Mouse (Mus musculus) large intestine, adult 2 months (tissue): ENCODE measurements around the gene Pym1. TPM values are rescaled to one million over a fixed set of nuclear protein-coding genes. Genes with fewer than 3 reads are reported as not detected.
"Not testable (repeated sequence)": the region's sequence is repeated elsewhere in the genome, so short reads cannot be mapped to it uniquely, and the experiment has no call there.

ENCODE experiments used
- DNase-seq: peaks from one replicate; pipeline ENCODE4 v3.0.0-alpha.2; 2012; ENCODE audit warnings: low read depth, low spot score
- WGBS: fragments of 180-500 bp; shearing (Covaris S2); methylation state at CpG from one replicate; pipeline ENCODE4 v1.1.7; 2018; 5-methylcytosine and 5-hydroxymethylcytosine counted together
- polyA plus RNA-seq: library from polyadenylated mRNA; depleted of rRNA; stranded (reverse); fragments of >200 nt; gene quantifications from 2 replicates; pipeline ENCODE4 v1.2.3, GENCODE M21; 2012; rRNA removed

Gene Pym1
- polyA plus RNA-seq, result 26.2 and 26.5 TPM in 2 replicates

DNA sequence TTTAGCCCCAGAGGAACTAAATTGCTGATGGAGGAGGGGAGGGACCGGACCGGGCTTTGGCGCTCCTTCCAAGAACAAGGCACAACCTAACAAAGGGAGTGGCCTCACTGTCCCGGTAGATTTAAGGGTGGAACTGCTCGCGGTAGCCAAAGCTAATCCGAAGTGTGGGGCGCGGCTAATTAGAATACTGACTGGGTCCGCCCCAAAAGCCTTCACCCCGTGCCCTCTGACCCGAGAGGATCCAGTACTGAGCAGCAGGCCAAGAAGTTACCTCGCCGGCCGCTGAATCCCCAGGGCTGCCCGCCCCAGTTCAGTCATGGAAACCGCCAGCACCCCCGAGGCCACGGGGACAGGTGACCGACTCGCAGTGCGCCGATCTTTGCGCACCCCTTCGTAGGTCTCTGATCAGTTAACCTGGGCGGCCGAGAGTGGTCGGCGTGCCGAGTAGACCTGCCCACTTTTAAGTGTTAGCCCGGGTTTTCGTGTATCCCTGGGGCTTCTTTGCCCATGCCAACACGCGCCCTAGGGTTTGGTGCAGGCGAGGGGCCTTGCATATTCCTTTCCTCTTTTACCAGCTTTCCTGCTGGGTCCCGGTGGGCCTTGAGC is at the start of gene Pym1:
TSS of gene Pym1 (plus strand) at position 244 of the 606 bp plus-strand sequence.
- WGBS, result under 1% methylated on average over 36 of the region's 36 CpGs
- peak; percentile 94 for DNase-seq

DNA sequence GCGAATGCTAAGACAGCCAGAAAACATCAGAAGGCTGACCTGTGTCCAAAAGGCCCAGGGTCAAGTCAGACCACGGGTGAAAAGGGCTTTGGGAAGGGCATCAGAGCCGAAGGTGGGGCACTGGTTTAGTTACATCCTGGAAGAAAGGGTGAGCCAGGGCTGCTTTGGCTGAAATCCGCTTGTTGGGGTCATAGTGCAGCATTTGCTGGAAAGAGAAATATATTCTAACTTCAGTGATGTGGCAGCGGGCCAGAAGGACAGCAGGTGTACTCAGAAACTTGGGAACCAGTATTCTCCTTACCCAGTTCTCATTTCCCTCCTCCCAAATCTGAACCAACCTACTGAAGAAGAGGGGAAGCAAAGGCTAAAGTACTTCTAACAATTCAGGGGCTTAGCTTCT is 48.7 kb upstream of the Pym1 start:
- WGBS, result 19% methylated on average over 5 of the region's 5 CpGs
- no peak for DNase-seq

- 60% methylated on average over 11 of the region's 11 CpGs for WGBS
- DNase-seq, result no peak
Observed at GRCm38 (mm10) chr10:128699611-128700010, 48.1 kb upstream of the Pym1 start.

- DNase-seq, result no peak
- WGBS, result 84% methylated on average over 5 of the region's 5 CpGs
Observed at GRCm38 (mm10) chr10:128700712-128701111, 47.0 kb upstream of the Pym1 start.

GRCm38 (mm10) chr10:128702328-128703007 is 45.2 kb upstream of the Pym1 start:
- WGBS, result 57% methylated on average over 6 of the region's 6 CpGs
- no peak for DNase-seq

DNA sequence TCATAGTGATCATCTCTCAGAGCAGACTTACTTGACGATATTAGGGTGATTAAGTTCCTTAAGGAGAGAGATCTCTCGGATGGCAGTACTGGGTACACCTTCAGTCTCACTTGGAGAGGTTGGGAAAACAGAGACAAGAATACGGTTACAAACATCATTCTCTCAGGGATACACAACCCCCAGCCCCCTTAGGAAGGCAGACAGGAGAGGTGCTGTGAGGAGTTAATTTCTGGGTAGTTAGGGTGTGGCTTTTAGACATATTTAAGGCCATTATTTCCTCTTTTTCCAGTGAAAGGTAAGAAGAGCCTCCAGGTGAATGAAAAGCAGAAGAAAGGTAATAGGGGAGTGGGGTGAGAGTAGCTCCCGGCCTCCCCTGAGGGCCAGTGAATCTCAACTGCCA is 43.8 kb upstream of the Pym1 start, which contains the start of gene Pmel:
TSS of gene Pmel (plus strand) at position 301 of the 400 bp plus-strand sequence.
- no peak for DNase-seq
- 19% methylated on average over 4 of the region's 4 CpGs for WGBS

DNA sequence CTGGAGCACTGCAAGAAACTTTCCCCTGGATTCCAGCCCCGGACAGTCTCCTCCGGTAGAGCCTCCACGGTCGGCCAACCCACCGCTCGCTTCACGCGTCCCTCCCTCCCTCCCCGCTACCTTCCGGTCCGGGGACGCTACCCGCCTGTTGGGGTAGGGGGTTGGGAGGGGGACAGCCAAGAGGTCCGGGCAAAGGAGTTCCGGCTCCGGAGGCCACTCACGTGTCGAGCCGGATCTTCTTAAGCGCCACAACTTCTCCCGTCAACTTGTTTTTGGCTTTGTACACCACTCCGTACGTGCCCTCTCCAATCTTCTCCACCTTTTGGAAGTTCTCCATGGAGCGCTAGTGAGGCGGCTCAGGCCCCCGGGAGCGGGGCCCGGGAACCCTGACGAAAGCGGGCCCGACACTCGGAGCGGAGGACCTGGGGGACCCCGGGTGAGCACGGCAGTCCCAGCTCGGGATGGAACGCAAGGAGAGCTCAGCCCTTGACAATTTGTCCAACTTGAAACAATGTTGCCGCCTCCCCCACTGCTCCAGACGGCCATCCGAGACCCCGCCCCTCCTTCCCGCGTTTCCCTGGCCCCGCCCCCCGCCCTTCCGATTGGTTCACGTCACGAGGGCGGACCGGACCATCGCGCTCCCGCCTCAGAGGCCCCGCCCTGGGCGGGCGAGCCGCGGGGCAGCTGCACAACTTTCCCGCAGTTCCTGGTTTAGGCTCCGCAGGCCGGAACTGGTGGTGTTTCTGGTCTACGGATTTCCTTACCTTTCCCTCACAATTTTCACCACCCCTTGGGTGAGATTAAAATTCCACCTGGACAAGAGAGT is 43.0 kb upstream of the Pym1 start, which contains the start of gene Cdk2:
TSS of gene Cdk2 (minus strand) at position 541 of the 826 bp plus-strand sequence.
- under 1% methylated on average over 60 of the region's 62 CpGs for WGBS
- DNase-seq, result peak; percentile 64

DNA sequence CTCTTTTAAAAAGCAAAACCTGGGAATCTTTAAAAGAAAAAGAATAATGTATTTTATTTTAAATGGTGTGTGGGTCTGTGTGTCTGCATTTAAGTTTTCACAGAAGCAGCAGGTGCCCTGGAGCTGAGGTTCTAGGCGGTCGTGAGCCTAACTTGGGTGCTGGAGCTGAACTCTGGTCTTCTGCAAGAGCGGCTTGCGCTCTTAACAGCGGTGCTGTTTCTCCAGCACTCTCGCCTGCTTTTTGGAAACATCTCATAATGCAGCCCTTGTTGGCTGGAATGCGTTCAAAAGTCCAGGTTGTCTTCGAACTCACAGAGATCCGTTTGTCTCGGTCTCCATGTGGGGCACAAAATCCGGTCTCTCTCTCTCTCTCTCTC is 42.4 kb upstream of the Pym1 start:
- WGBS, result 9% methylated on average over 11 of the region's 11 CpGs
- no peak for DNase-seq

DNA sequence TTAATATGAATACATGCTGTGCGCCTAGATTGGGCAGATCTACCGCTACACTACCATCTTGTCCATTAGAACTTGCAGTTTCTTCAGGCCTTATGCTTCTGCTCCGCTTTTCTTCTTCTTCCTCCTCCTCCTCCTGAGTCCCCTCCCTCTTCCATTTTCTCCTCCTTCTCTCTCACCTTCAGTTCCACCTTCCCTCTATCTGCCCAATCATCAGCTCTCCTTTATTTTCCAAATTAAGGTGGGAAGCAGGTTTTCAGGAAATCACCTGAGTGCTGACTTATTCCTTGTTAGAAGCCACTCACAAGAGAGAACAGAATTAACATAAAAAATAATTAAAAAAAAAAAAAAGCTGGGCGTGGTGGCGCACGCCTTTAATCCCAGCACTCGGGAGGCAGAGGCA is 36.4 kb upstream of the Pym1 start:
- not testable (repeated sequence) for DNase-seq
- 95% methylated on average over 7 of the region's 7 CpGs for WGBS

GRCm38 (mm10) chr10:128715559-128716537 is 31.8 kb upstream of the Pym1 start:
- DNase-seq, result no peak
- WGBS, result 70% methylated on average over 19 of the region's 19 CpGs

GRCm38 (mm10) chr10:128725466-128725865 is 22.2 kb upstream of the Pym1 start:
- DNase-seq, result not testable (repeated sequence)
- WGBS, result 82% methylated on average over 4 of the region's 4 CpGs

DNA sequence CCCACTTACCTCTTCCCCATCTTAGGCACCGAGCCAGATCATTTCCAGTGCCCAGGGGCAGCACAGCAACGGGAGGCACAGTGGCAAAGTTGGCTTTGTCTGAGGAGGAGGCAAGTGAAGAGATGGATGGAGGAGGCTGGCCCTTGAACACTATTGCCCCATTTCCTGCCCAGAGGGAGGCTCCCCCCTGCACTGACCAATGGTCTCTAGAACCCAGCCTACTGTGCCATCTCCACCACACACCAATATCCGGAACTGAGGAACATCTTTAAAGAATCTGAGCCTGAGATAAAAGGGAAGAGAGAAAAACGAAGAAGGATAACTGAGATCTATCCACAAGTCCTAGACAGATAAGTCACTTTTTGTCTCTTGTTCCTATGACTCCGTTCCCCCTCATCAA is 19.6 kb upstream of the Pym1 start:
- 92% methylated on average over 5 of the region's 5 CpGs for WGBS
- no peak for DNase-seq

DNA sequence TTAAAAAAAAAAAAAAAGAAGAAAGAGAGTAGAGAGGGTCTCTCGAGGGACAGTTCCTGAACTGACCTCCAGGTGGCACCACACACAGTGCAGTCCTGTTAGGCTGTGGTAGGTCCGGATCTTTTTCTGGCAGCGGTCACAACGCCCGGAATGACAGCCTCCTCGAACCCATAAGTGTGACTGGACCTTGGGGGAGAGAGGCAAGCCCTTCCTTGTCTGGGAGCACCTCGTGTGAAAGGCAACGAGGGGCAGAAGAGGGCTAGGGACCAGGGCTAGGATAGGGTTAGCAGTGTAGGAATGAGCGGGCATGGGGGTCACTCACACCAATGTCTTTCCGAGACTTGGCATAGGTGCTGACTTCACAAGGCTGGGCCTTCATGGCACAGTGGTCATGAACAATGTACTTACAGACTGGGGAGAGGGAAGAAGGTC is 16.7 kb upstream of the Pym1 start:
- WGBS, result 27% methylated on average over 10 of the region's 10 CpGs
- no peak for DNase-seq

GRCm38 (mm10) chr10:128731992-128732391 is 15.7 kb upstream of the Pym1 start:
- DNase-seq, result no peak

GRCm38 (mm10) chr10:128737435-128737834 is 10.3 kb upstream of the Pym1 start:
- WGBS, result 16% methylated on average over 15 of the region's 15 CpGs

DNA sequence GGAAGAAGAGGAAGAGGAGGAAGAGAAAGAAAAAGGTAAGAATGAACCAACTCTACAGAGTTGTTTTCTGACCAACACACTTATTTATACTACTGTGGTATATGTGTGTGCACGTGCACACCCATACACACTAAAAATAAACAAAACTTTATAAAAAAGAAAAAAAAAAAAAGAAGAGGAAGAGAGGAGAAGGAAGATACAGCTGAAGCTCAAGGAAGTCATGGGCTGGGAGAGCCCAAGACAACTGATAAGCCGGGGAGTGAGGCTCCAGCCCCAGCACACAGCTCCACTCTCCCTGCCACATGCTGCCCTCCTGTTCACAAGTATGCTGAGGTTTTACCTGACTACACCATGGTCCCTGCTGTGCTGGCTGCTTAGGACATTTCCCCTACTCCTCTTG is 7.4 kb upstream of the Pym1 start:
- WGBS, result 36% methylated on average over 2 of the region's 2 CpGs
- DNase-seq, result no peak

More at GRCm38 (mm10) chr10:128737435-128737834, 10.3 kb upstream of the Pym1 start:
- no peak for DNase-seq

GRCm38 (mm10) chr10:128742616-128743015 is 5.1 kb upstream of the Pym1 start:
- DNase-seq, result peak; percentile 58
- WGBS, result 10% methylated on average over 4 of the region's 4 CpGs

DNA sequence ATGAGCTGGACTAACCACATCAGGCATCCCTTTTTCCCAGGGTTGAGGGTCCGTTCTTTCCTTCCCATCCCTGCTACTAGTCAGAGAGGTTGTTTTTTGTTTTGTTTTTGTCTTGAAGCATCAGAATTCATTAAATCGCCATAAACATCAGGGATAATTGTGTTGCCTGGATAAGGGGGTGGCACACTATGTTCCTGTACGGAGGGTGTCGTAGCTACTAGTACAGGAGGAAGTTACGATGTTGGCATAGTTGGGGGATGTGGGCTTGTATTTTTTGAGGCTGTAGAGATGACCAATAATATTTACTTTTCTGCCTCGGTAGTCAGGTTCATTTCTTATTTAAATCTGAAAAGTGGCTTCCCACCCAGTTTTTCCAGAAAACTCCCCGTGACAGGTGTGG is 4.5 kb upstream of the Pym1 start:
- 1% methylated on average over 7 of the region's 7 CpGs for WGBS
- DNase-seq, result no peak

- DNase-seq, result no peak
- under 1% methylated on average over 37 of the region's 37 CpGs for WGBS
Observed at GRCm38 (mm10) chr10:128743791-128744191, 3.9 kb upstream of the Pym1 start.
